Mouse (Mus musculus) testis, adult 2 months (tissue): ENCODE data around the gene Gm10964.

ENCODE experiments used
- CTCF ChIP-seq: fragments of 200-500 bp; IDR thresholded peaks from 2 replicates; pipeline ENCODE4 v1.5.1; 2012; ENCODE audit warnings: low read depth, mild to moderate bottlenecking, inconsistent platforms, low read length, moderate library complexity; ENCODE audit not compliant: control insufficient read depth, insufficient read depth, insufficient replicate concordance
- POLR2A ChIP-seq: fragments of 200-500 bp; IDR thresholded peaks from 2 replicates; pipeline ENCODE4 v1.6.1; 2012; ENCODE audit warnings: low read depth, mild to moderate bottlenecking, inconsistent platforms, low read length, moderate library complexity; ENCODE audit not compliant: control insufficient read depth

- TF ChIP-seq CTCF = no peak
- TF ChIP-seq POLR2A = no peak
Observed at GRCm38 (mm10) chr3:103755351-103755750, 16.2 kb downstream of the Gm10964 start.
